Mouse (Mus musculus): Measurements from ENCODE around the gene Cnnm2. TPM values are rescaled to one million over a fixed set of nuclear protein-coding genes. Genes with fewer than 3 reads are reported as not detected.
A peak's percentile ranks its signal among the peaks of the same experiment; 100 is the strongest.

The Cnnm2 gene
- polyA plus RNA-seq, 1 experiment from 2014 or later, result 3.9 TPM

DNA sequence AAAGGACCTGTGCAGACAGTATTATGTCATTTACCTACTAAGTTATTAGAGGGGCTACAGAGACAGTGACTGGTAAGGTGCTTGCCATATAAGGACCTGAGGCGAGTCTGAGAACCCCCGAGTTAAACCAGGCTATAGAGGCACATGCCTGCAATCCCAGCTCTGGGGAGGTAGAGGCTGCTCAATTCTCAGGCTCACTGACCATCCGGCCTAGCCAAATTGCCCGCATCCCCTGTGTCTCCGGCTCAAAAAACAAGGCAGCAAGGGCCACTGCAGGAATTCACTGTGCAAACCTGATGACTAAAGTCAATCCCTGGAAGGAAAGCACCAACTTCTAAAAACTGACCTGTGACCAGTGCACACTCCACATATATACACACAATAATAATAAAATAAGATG is 142.0 kb downstream of the Cnnm2 start:
- H3K9ac ChIP-seq, result no peak overlapping the region
- H3K9me3 ChIP-seq (replicated peaks), result no peaks in the 10 kb centered on the region
- no peak overlapping the region for H3K4me3 ChIP-seq
- 89% methylated on average over 5 of the region's 5 CpGs for WGBS
- no peak overlapping the region for H3K27ac ChIP-seq (ENCODE audit: poor library complexity, severe bottlenecking)
- ATAC-seq (ENCODE audit: insufficient number of reproducible peaks, low FRiP score), result no peak
- no peak overlapping the region for H3K4me2 ChIP-seq
- peaks cover 18% of the 10 kb centered on the region for H3K36me3 ChIP-seq
- H3K27me3 ChIP-seq (replicated peaks), result no peaks in the 10 kb centered on the region
- H3K4me1 ChIP-seq (replicated peaks), result peaks cover 27% of the 10 kb centered on the region

DNA sequence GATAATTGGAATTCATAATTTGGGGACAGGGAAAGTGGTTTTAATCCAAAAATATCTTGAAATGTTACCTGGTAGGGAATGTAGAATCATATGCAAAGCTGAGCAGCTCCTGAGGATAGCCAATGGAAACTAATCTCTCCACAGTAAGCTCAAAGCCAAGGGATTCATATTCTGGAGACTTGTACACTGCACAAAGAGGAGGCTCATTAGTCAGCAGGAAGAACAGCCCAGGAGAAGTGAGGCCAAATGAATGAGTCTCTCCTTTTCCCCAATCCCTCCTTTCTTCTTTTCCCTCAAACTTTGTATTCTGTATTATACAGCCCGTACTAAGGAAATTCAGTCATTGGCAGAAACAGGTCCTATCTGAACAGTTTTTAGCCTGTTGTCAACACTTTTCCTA is 143.5 kb downstream of the Cnnm2 start:
- Histone ChIP-seq H3K27ac (ENCODE audit: poor library complexity, severe bottlenecking) (no peak overlapping the region), H3K27me3 (replicated peaks) (no peaks in the 10 kb centered on the region), H3K4me3 (no peak overlapping the region), H3K9me3 (replicated peaks) (no peaks in the 10 kb centered on the region), H3K36me3 (peaks cover 15% of the 10 kb centered on the region), H3K9ac (no peak overlapping the region), H3K4me1 (replicated peaks) (peaks cover 21% of the 10 kb centered on the region), H3K4me2 (no peak overlapping the region)
- peak; percentile 66; the same call in 1 of the 2 replicates for ATAC-seq (ENCODE audit: insufficient number of reproducible peaks, low FRiP score)
- WGBS, result 81% methylated on average over 1 of the region's 1 CpGs

DNA sequence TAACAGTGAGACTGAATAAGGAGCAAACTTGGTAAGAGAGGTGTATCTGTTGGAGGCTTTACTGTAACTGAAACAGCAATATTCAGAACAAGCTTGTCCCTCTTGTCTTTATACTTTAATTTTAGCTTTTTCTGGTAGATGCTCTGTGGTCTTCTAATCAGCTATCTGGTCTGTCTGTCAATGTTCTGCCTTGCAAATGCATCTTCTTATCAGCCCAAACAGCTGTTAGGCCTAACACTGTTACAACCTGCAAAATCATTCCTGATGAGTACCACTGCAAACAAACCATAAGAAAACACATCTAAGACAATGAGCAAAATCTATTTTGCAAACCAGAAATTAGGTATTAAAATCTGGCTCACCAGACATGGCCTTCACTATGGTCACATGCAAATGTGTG is 144.0 kb downstream of the Cnnm2 start:
- Histone ChIP-seq H3K27ac (ENCODE audit: poor library complexity, severe bottlenecking) (no peak overlapping the region), H3K4me2 (no peak overlapping the region), H3K36me3 (peaks cover 15% of the 10 kb centered on the region), H3K9ac (no peak overlapping the region), H3K9me3 (replicated peaks) (no peaks in the 10 kb centered on the region), H3K4me3 (no peak overlapping the region), H3K4me1 (replicated peaks) (peaks cover 19% of the 10 kb centered on the region), H3K27me3 (replicated peaks) (no peaks in the 10 kb centered on the region)
- ATAC-seq (ENCODE audit: insufficient number of reproducible peaks, low FRiP score), result peak; percentile 87

DNA sequence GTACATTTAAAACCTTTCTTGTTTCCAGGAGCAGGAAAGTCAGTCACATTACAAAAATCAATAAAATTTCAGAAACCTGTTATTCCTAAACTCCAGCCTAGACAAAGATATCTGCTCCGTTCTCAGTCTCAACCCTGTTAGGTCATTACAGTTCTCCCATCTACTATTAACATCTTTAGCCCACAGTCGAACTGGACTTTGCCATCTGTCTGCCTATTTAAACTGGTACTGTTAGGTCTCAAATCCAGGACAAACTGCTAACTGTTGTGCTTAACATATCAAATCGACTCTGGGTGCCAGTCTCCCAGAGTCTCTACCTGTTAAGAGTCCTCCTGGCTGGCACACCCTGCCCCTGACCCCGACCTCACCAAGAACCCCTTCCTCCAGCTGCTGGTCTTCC is 144.6 kb downstream of the Cnnm2 start:
- 73% methylated on average over 4 of the region's 4 CpGs for WGBS
- H3K27ac ChIP-seq (ENCODE audit: poor library complexity, severe bottlenecking), result no peak overlapping the region; the same call in 1 of the 2 replicates
- no peak overlapping the region for H3K4me3 ChIP-seq
- peaks cover 15% of the 10 kb centered on the region for H3K36me3 ChIP-seq
- no peak for ATAC-seq (ENCODE audit: insufficient number of reproducible peaks, low FRiP score)
- H3K27me3 ChIP-seq (replicated peaks), result no peaks in the 10 kb centered on the region
- H3K9ac ChIP-seq, result no peak overlapping the region
- H3K4me1 ChIP-seq (replicated peaks), result peaks cover 14% of the 10 kb centered on the region
- no peaks in the 10 kb centered on the region for H3K9me3 ChIP-seq (replicated peaks)
- no peak overlapping the region for H3K4me2 ChIP-seq

DNA sequence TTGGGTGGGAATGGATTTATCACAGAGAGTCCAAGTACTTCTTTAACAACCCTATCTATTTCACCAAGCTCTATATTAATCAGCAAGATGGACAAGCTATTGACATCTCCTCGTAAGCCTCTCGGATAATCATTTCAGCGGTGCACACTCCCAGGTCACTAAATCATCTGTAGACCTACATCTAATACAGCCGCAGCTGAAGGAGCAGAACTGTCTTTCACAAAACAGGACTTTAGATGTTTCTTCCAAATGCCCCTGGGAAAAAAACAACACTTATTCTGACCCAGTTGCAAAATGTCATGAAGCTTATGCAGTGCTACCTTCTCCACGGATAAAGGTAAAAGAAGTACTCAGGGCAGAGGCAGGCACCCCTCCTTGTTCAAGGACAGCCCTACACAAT is 146.8 kb downstream of the Cnnm2 start:
- WGBS, result 76% methylated on average over 5 of the region's 5 CpGs
- H3K4me3 ChIP-seq, result no peak overlapping the region
- no peak overlapping the region for H3K27ac ChIP-seq (ENCODE audit: poor library complexity, severe bottlenecking)
- peaks cover 22% of the 10 kb centered on the region for H3K36me3 ChIP-seq
- no peak overlapping the region for H3K4me2 ChIP-seq
- H3K9me3 ChIP-seq (replicated peaks), result no peaks in the 10 kb centered on the region
- H3K9ac ChIP-seq, result no peak overlapping the region
- no peak for ATAC-seq (ENCODE audit: insufficient number of reproducible peaks, low FRiP score)
- H3K27me3 ChIP-seq (replicated peaks), result no peaks in the 10 kb centered on the region
- peaks cover 10% of the 10 kb centered on the region for H3K4me1 ChIP-seq (replicated peaks)

DNA sequence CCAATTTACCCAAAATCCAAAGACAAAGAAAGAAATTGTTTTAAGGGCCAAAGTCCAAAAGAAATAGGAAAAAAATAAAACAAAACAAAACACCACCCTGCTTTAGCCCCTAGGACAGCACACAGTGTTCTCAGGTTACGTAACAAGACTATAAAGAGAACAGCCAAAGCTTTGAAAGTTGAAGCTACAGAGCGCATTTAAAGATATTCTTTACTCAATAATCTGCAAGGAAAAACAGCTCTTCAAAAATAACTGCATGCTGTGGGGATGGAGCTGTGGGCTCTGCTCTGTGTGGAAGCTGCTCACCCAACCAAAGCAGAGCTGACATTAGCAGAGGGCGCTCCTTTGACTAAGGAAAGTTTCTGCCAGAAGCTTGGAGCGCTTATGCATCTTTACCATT is 147.6 kb downstream of the Cnnm2 start:
- no peak overlapping the region for H3K27ac ChIP-seq (ENCODE audit: poor library complexity, severe bottlenecking)
- WGBS, result 85% methylated on average over 4 of the region's 4 CpGs
- peaks cover 15% of the 10 kb centered on the region for H3K36me3 ChIP-seq
- H3K4me3 ChIP-seq, result no peak overlapping the region
- no peak for ATAC-seq (ENCODE audit: insufficient number of reproducible peaks, low FRiP score)
- H3K4me1 ChIP-seq (replicated peaks), result peaks cover 10% of the 10 kb centered on the region
- H3K9ac ChIP-seq, result no peak overlapping the region
- H3K27me3 ChIP-seq (replicated peaks), result no peaks in the 10 kb centered on the region
- no peaks in the 10 kb centered on the region for H3K9me3 ChIP-seq (replicated peaks)
- H3K4me2 ChIP-seq, result no peak overlapping the region

DNA sequence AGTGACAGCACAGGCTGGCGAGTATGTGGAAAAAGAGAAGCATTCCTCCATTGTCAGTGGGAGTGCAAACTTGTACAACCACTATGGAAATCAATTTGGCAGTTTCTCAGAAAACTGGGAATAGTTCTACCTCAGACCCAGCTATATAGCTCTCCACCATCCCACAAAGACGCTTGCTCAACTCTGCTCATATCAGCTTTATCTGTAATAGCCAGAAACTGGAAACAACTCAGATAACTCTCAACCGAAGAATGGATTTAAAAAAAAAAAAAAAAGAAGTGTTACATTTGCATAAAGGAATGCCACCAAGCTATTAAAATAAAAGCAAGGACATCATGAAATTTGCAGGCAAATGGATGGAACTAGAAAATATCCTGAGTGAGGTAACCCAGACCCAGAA is 150.1 kb downstream of the Cnnm2 start:
- 65% methylated on average over 3 of the region's 3 CpGs for WGBS
- H3K27ac ChIP-seq (ENCODE audit: poor library complexity, severe bottlenecking), result no peak overlapping the region
- H3K4me3 ChIP-seq, result no peak overlapping the region
- H3K4me1 ChIP-seq (replicated peaks), result peaks cover 11% of the 10 kb centered on the region
- no peak overlapping the region for H3K9ac ChIP-seq
- no peaks in the 10 kb centered on the region for H3K9me3 ChIP-seq (replicated peaks)
- no peak for ATAC-seq (ENCODE audit: insufficient number of reproducible peaks, low FRiP score)
- no peaks in the 10 kb centered on the region for H3K27me3 ChIP-seq (replicated peaks)
- no peak overlapping the region for H3K4me2 ChIP-seq
- peaks cover 12% of the 10 kb centered on the region for H3K36me3 ChIP-seq

DNA sequence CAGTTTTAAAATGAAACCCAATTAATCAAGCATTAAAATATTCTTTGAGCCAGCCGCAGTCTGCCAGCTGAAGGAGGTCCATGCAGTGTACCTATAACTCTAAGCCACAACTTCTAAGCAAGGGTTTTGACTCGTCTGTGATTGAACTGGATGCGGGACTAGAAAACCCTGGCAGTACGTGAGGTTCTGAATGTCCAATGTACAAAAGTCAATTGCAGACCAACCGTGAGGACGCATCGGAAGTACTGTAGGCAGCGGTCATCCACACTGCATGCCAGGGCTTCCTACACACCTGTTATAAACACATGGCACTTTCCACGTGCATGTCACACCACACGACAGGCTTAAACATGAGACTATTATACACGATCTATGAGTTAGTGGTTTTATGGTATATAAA is 152.2 kb downstream of the Cnnm2 start:
- Histone ChIP-seq H3K27ac (ENCODE audit: poor library complexity, severe bottlenecking) (no peak overlapping the region), H3K9ac (no peak overlapping the region), H3K4me1 (replicated peaks) (peaks cover 11% of the 10 kb centered on the region), H3K9me3 (replicated peaks) (no peaks in the 10 kb centered on the region), H3K27me3 (replicated peaks) (no peaks in the 10 kb centered on the region), H3K4me3 (no peak overlapping the region), H3K4me2 (no peak overlapping the region), H3K36me3 (peaks cover 12% of the 10 kb centered on the region)
- WGBS, result 93% methylated on average over 11 of the region's 11 CpGs
- ATAC-seq (ENCODE audit: insufficient number of reproducible peaks, low FRiP score), result no peak

DNA sequence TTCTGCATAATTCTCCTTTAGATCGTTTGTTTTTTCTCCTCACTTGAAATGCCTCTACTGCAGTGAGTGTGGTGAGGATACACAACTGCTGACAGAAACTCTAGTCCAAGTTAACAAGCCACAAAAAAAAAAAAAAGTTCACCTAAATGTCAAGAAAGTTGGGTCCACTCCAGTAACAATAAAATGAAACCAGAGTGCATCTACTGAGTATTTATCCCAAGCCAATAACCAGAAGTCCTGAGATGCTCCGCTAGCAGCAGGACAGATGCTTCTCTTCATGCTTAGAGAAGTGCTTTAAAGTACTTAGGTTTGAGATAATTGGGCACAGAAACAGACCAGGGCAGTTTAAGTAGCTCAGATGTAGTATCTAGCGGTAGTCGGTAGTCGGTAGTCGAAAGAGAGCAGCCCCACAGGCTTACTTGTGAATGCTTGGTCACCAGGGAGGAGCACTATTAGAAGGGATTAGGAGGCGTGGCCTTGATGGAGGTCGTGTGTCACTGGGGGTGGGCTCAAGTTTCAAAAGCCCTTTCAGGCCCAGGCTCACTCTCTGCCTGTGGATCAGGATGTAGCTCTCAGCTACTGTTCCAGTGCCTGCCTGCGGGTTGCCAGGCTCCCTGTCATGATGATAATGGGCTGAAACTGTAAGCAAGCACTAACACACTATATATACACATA is 154.1 kb downstream of the Cnnm2 start:
- no peak overlapping the region for H3K4me2 ChIP-seq
- no peak for ATAC-seq (ENCODE audit: insufficient number of reproducible peaks, low FRiP score)
- peaks cover 12% of the 10 kb centered on the region for H3K36me3 ChIP-seq
- WGBS, result 64% methylated on average over 9 of the region's 9 CpGs
- no peak overlapping the region for H3K4me3 ChIP-seq
- H3K27me3 ChIP-seq (replicated peaks), result no peaks in the 10 kb centered on the region
- H3K9ac ChIP-seq, result no peak overlapping the region
- H3K9me3 ChIP-seq (replicated peaks), result no peaks in the 10 kb centered on the region
- H3K27ac ChIP-seq (ENCODE audit: poor library complexity, severe bottlenecking), result no peak overlapping the region
- peaks cover 10% of the 10 kb centered on the region for H3K4me1 ChIP-seq (replicated peaks)

DNA sequence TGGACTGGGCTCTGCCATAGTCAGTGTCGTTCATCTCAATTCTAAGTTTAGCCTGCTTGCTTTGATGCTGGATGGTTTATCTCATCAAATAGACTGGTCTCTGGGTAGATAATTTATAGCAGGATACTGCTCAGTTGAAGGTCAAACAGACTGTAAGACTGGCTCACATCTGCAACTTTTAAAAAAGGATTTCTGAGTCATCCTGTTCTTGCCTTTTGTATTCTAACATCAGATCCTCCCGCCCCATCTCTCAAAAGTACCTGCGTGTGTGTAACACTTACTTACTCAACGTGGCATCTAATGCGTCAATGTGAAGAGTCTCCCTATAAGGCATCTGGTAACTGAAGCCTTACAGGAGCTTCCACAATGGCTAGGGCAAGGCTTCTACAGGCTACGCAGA is 159.2 kb downstream of the Cnnm2 start:
- peaks cover 15% of the 10 kb centered on the region for H3K4me1 ChIP-seq (replicated peaks)
- H3K9ac ChIP-seq, result no peak overlapping the region
- 66% methylated on average over 6 of the region's 6 CpGs for WGBS
- H3K36me3 ChIP-seq, result peaks cover 10% of the 10 kb centered on the region; the same call in 1 of the 2 replicates
- no peaks in the 10 kb centered on the region for H3K9me3 ChIP-seq (replicated peaks)
- H3K27ac ChIP-seq (ENCODE audit: poor library complexity, severe bottlenecking), result peak overlapping the region; percentile 63; the same call in 1 of the 2 replicates
- H3K4me2 ChIP-seq, result no peak overlapping the region
- ATAC-seq (ENCODE audit: insufficient number of reproducible peaks, low FRiP score), result no peak
- H3K27me3 ChIP-seq (replicated peaks), result no peaks in the 10 kb centered on the region
- no peak overlapping the region for H3K4me3 ChIP-seq

DNA sequence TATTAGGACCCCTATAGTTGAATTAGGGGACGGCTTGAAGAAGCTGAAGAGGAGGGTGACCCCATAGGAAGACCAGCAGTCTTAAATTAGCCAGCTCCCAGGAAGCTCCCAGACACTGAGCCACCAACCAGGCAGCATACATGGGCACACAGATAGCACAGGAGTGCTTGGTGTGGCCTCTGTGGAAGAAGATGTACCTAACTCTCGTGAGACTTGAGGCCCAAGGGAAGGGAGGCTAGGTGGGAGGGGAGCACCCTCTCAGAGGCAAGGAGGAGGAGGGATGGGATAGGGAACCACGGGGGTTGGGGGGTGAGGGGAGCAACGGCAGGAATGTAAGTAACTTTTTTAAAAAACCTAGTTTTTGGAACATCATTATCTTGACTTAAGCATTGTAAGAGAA is 165.0 kb downstream of the Cnnm2 start:
- no peaks in the 10 kb centered on the region for H3K9me3 ChIP-seq (replicated peaks)
- WGBS, result 45% methylated on average over 4 of the region's 4 CpGs
- H3K27ac ChIP-seq (ENCODE audit: poor library complexity, severe bottlenecking), result peak overlapping the region; percentile 42; the same call in 1 of the 2 replicates
- no peak overlapping the region for H3K4me3 ChIP-seq
- H3K4me2 ChIP-seq, result no peak overlapping the region
- H3K36me3 ChIP-seq, result peaks cover 7% of the 10 kb centered on the region; the same call in 1 of the 2 replicates
- ATAC-seq (ENCODE audit: insufficient number of reproducible peaks, low FRiP score), result no peak
- H3K4me1 ChIP-seq (replicated peaks), result peaks cover 43% of the 10 kb centered on the region
- H3K27me3 ChIP-seq (replicated peaks), result no peaks in the 10 kb centered on the region
- no peak overlapping the region for H3K9ac ChIP-seq

DNA sequence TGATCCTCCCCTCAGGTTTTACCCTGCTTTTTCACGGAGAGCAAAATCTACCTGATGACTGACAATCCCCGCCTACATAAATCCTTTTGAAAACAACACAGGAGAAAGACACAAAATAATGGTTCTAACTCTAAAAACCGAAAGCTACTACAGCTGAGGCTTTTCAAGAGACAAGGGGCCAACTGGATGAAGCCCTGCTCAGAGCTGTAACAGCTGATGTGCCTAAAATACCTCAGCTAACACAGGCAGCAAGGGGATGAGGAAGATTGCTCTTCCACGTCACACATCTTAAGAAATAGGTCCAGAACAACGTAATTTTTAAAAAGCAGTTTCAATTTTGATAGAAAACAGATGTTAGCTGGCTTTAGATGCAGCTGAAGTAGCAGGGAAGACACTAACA is 165.6 kb downstream of the Cnnm2 start:
- 45% methylated on average over 5 of the region's 5 CpGs for WGBS
- Histone ChIP-seq H3K4me3 (no peak overlapping the region), H3K4me1 (replicated peaks) (peaks cover 46% of the 10 kb centered on the region), H3K36me3 (0 out of 2 replicates have a peak, but pooled peaks cover 7% of the 10 kb centered on the region), H3K9me3 (replicated peaks) (no peaks in the 10 kb centered on the region), H3K27ac (ENCODE audit: poor library complexity, severe bottlenecking) (peak overlapping the region; percentile 66), H3K27me3 (replicated peaks) (no peaks in the 10 kb centered on the region), H3K4me2 (peak overlapping the region; percentile 23), H3K9ac (peak overlapping the region; percentile 56)
- ATAC-seq (ENCODE audit: insufficient number of reproducible peaks, low FRiP score), result no peak
